In the genomic region with DNA sequence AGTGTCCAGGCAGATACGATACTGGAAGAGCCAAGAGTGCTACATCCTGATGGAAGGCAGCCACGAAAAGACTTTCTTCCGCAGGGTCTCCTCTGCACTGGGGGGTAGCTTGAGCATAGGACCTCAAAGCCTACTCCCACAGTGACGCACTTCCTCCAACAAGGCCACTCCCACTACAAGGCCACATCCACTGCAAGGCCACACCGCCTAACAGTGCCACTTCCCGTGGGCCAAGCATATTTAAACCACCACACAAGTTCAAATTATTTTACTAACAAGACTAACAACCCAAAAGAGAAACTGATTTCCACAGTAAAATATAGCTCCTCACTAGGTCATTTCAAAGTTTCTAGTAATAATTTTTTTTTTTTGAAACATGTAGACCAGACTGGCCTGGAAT, we compare ENCODE assay signal across 21 mouse cellular contexts. TPM values are rescaled to one million over a fixed set of nuclear protein-coding genes. Genes with fewer than 3 reads are reported as not detected.
DNase-seq lines count a peak whose midpoint lies in the region; ATAC-seq lines count a peak whose summit lies in the region.
"Had no signal": no experiment of that assay in that cellular context is flagged by ENCODE, and none has a peak within 500 bp of the region (broad histone marks: within the 10 kb centered on the region; RNA-seq: fewer than 3 reads in every experiment).

No protein-coding gene starts in this region.

- peak overlapping the region; percentile 74 for H3K27ac ChIP-seq in heart, embryonic 13.5 days (replicated peaks)
- peak overlapping the region; percentile 85 for H3K27ac ChIP-seq in heart, embryonic 16.5 days (ENCODE audit: low read length)
- H3K27ac ChIP-seq: forebrain, embryonic 15.5 days; hindbrain, embryonic 15.5 days; kidney, postnatal 0 days; limb, embryonic 15.5 days; liver, embryonic 15.5 days; neural tube, embryonic 12.5 days had no signal

- H3K36me3 ChIP-seq in heart, embryonic 13.5 days: no peaks in the 10 kb centered on the region
- H3K36me3 ChIP-seq in heart, embryonic 16.5 days (ENCODE audit: control insufficient read depth, insufficient read depth): no peaks in the 10 kb centered on the region
- H3K36me3 ChIP-seq: forebrain, embryonic 15.5 days; hindbrain, embryonic 15.5 days; limb, embryonic 15.5 days; liver, embryonic 15.5 days; neural tube, embryonic 12.5 days had no signal

- no peak overlapping the region for H3K4me3 ChIP-seq in heart, embryonic 13.5 days
- H3K4me3 ChIP-seq in heart, embryonic 16.5 days (ENCODE audit: low read length): no peak overlapping the region
- H3K4me3 ChIP-seq: forebrain, embryonic 15.5 days; hindbrain, embryonic 15.5 days; limb, embryonic 15.5 days; liver, embryonic 15.5 days; neural tube, embryonic 12.5 days had no signal

- no peak overlapping the region for H3K4me2 ChIP-seq in heart, embryonic 13.5 days
- H3K4me2 ChIP-seq in heart, embryonic 16.5 days (ENCODE audit: low read depth, low read length): no peak overlapping the region
- H3K4me2 ChIP-seq: forebrain, embryonic 15.5 days; hindbrain, embryonic 15.5 days; limb, embryonic 15.5 days; liver, embryonic 15.5 days; midbrain, embryonic 11.5 days; neural tube, embryonic 12.5 days had no signal

- 88% methylated on average over 6 of the region's 6 CpGs for WGBS in heart, embryonic 13.5 days
- WGBS in heart, embryonic 16.5 days: 97% methylated on average over 6 of the region's 6 CpGs

- no peak for ATAC-seq in heart, embryonic 13.5 days (ENCODE audit: extremely low read depth, insufficient number of reproducible peaks, low FRiP score, low TSS enrichment)
- no peak for ATAC-seq in heart, embryonic 16.5 days (replicated peaks; ENCODE audit: extremely low read depth, insufficient read depth, low FRiP score)
- ATAC-seq: forebrain, embryonic 15.5 days had no signal

- H3K9me3 ChIP-seq in heart, embryonic 13.5 days: no peaks in the 10 kb centered on the region
- no peaks in the 10 kb centered on the region for H3K9me3 ChIP-seq in heart, embryonic 16.5 days (replicated peaks; ENCODE audit: control insufficient read depth, low read length)
- H3K9me3 ChIP-seq: forebrain, embryonic 15.5 days; hindbrain, embryonic 15.5 days; limb, embryonic 15.5 days; liver, embryonic 15.5 days; neural tube, embryonic 12.5 days had no signal

- no peak overlapping the region for H3K9ac ChIP-seq in heart, embryonic 13.5 days
- H3K9ac ChIP-seq in heart, embryonic 16.5 days (ENCODE audit: low read length): no peak overlapping the region
- H3K9ac ChIP-seq: forebrain, embryonic 15.5 days; hindbrain, embryonic 15.5 days; limb, embryonic 15.5 days; liver, embryonic 15.5 days; neural tube, embryonic 12.5 days had no signal

- peaks cover 17% of the 10 kb centered on the region for H3K4me1 ChIP-seq in heart, embryonic 13.5 days
- peaks cover 12% of the 10 kb centered on the region for H3K4me1 ChIP-seq in heart, embryonic 16.5 days (ENCODE audit: control insufficient read depth, insufficient read depth, low read length)
- H3K4me1 ChIP-seq: hindbrain, embryonic 15.5 days; liver, embryonic 15.5 days; neural tube, embryonic 12.5 days had no signal

- no peak for DNase-seq in heart, adult 9 months (ENCODE audit: low spot score in 2 of 2)
- DNase-seq in thymus, postnatal 14 days: peak; percentile 34
- no peak for DNase-seq in thymus, adult 18-20 months
- DNase-seq in layer of hippocampus, postnatal 14 days (ENCODE audit: low spot score in 2 of 2): no peak
- no peak for DNase-seq in cerebellum, adult 9-11 months
- DNase-seq: adrenal gland, postnatal 36 days; cerebellum, adult 11-12 months; cerebellum, postnatal 25 days; embryo, embryonic 11 days; kidney, adult 11 months; right cerebral cortex, postnatal 4 days had no signal

- H3K27me3 ChIP-seq in heart, embryonic 13.5 days (replicated peaks): no peaks in the 10 kb centered on the region
- no peaks in the 10 kb centered on the region for H3K27me3 ChIP-seq in heart, embryonic 16.5 days (ENCODE audit: control insufficient read depth, insufficient read depth, low read length)
- H3K27me3 ChIP-seq: CH12.LX; forebrain, embryonic 15.5 days; hindbrain, embryonic 15.5 days; limb, embryonic 15.5 days; liver, embryonic 15.5 days; neural tube, embryonic 12.5 days had no signal

RNA-seq across cellular contexts. Expression of a gene that starts 28.8 kb away (rescaled TPM):
- 2.8 and 3.0 TPM in 2 replicates for polyA plus RNA-seq in heart, embryonic 13.5 days (2015; fragmentation: Nextera tagmentation; extraction: Ambion mirVana)
- polyA plus RNA-seq in heart, embryonic 16.5 days (2015; fragmentation: Nextera tagmentation; extraction: Ambion mirVana): 3.3 and 4.3 TPM in 2 replicates
- 10 to 100 TPM; 24.2 to 25.8 TPM for total RNA-seq in layer of hippocampus, postnatal 14 days (2021)

RNA-seq across cellular contexts. Expression of a gene that starts 35.9 kb away (rescaled TPM):
- polyA plus RNA-seq in heart, embryonic 13.5 days (2015; fragmentation: Nextera tagmentation; extraction: Ambion mirVana): 6.3 and 8.2 TPM in 2 replicates
- 5.1 and 5.6 TPM in 2 replicates for polyA plus RNA-seq in heart, embryonic 16.5 days (2015; fragmentation: Nextera tagmentation; extraction: Ambion mirVana)
- total RNA-seq in layer of hippocampus, postnatal 14 days (2021): 1 to 10 TPM; 1.8 to 2.2 TPM
